Mouse (Mus musculus) heart, adult 11 months (tissue): Measurements from ENCODE around the gene Osbpl10.
"Not testable (repeated sequence)": the region's sequence is repeated elsewhere in the genome, so short reads cannot be mapped to it uniquely, and the experiment has no call there.

Source experiments
- DNase-seq: peaks from one replicate; pipeline ENCODE4 v3.0.0; 2022

Gene Osbpl10

GRCm38 (mm10) chr9:114978281-114979111 lies at the start of gene Osbpl10:
Osbpl10 (plus strand) TSS chr9:114978569.
- DNase-seq: peak; percentile 99

- DNase-seq: peak; percentile 99
These were observed 47.8 kb upstream of the Osbpl10 start for GRCm38 (mm10) chr9:114930464-114931090.

- peak; percentile 86 for DNase-seq
These were observed 45.8 kb upstream of the Osbpl10 start for GRCm38 (mm10) chr9:114932607-114933006.

GRCm38 (mm10) chr9:114933037-114933722 lies 45.2 kb upstream of the Osbpl10 start:
- no peak for DNase-seq

- peak; percentile 100 for DNase-seq
These were observed 44.6 kb upstream of the Osbpl10 start, which contains the start of gene Gpd1l for GRCm38 (mm10) chr9:114933723-114934171. Gpd1l (minus strand) TSS chr9:114933987.

- peak; percentile 87 for DNase-seq
These were observed 44.1 kb upstream of the Osbpl10 start for GRCm38 (mm10) chr9:114934231-114934630.

GRCm38 (mm10) chr9:114935321-114935720 lies 43.0 kb upstream of the Osbpl10 start:
- peak; percentile 89 for DNase-seq

- no peak for DNase-seq
These were observed 41.7 kb upstream of the Osbpl10 start for GRCm38 (mm10) chr9:114936687-114937086.

GRCm38 (mm10) chr9:114944642-114945041 lies 33.7 kb upstream of the Osbpl10 start:
- DNase-seq: no peak

- DNase-seq: no peak
These were observed 32.8 kb upstream of the Osbpl10 start for GRCm38 (mm10) chr9:114945576-114945975.

GRCm38 (mm10) chr9:114948395-114948794 lies 30.0 kb upstream of the Osbpl10 start:
- peak; percentile 97 for DNase-seq

GRCm38 (mm10) chr9:114952866-114953265 lies 25.5 kb upstream of the Osbpl10 start:
- no peak for DNase-seq

GRCm38 (mm10) chr9:114955340-114955739 lies 23.0 kb upstream of the Osbpl10 start:
- DNase-seq: no peak

- DNase-seq: no peak
These were observed 21.4 kb upstream of the Osbpl10 start for GRCm38 (mm10) chr9:114956945-114957344.

- DNase-seq: peak; percentile 97
These were observed 18.2 kb upstream of the Osbpl10 start for GRCm38 (mm10) chr9:114960043-114960789.

- no peak for DNase-seq
These were observed 17.5 kb upstream of the Osbpl10 start for GRCm38 (mm10) chr9:114960844-114961243.

- DNase-seq: no peak
These were observed 14.3 kb upstream of the Osbpl10 start for GRCm38 (mm10) chr9:114964093-114964492.

GRCm38 (mm10) chr9:114966286-114966685 lies 12.1 kb upstream of the Osbpl10 start:
- not testable (repeated sequence) for DNase-seq

- DNase-seq: peak; percentile 86
These were observed 698 bp upstream of the Osbpl10 start for GRCm38 (mm10) chr9:114977461-114978280.

- DNase-seq: no peak
These were observed 1.6 kb downstream of the Osbpl10 start for GRCm38 (mm10) chr9:114979969-114980368.

- no peak for DNase-seq
These were observed 4.5 kb downstream of the Osbpl10 start, which contains the start of gene Rps27rt for GRCm38 (mm10) chr9:114982689-114983360. Rps27rt (minus strand) TSS chr9:114982739.
